ENCODE assay signal across 8 mouse cellular contexts in genomic region chr12:3759419-3759818, GRCm38 (mm10). TPM values are rescaled to one million over a fixed set of nuclear protein-coding genes. Genes with fewer than 3 reads are reported as not detected.
DNase-seq lines count a peak whose midpoint lies in the region; ATAC-seq lines count a peak whose summit lies in the region.

No protein-coding gene starts in this region.

- H3K36me3 ChIP-seq in liver, embryonic 11.5 days (ENCODE audit: control insufficient read depth, insufficient read depth, low read length): no peaks in the 10 kb centered on the region
- H3K36me3 ChIP-seq in forebrain, embryonic 10.5 days (replicated peaks): no peaks in the 10 kb centered on the region

- 32% methylated on average over 4 of the region's 4 CpGs for WGBS in liver, embryonic 11.5 days
- 72% methylated on average over 4 of the region's 4 CpGs for WGBS in forebrain, embryonic 10.5 days

- no peaks in the 10 kb centered on the region for H3K4me1 ChIP-seq in liver, embryonic 11.5 days (replicated peaks; ENCODE audit: control insufficient read depth, insufficient read depth, low read length)
- no peaks in the 10 kb centered on the region for H3K4me1 ChIP-seq in forebrain, embryonic 10.5 days

- H3K9me3 ChIP-seq in liver, embryonic 11.5 days (ENCODE audit: control insufficient read depth, low read length): no peaks in the 10 kb centered on the region
- no peaks in the 10 kb centered on the region for H3K9me3 ChIP-seq in forebrain, embryonic 10.5 days

- ATAC-seq in liver, embryonic 11.5 days (replicated peaks; ENCODE audit: low FRiP score): peak; percentile 65

- H3K4me3 ChIP-seq in liver, embryonic 11.5 days (ENCODE audit: low read depth, low read length): no peak overlapping the region
- H3K4me3 ChIP-seq in forebrain, embryonic 10.5 days: no peak overlapping the region

- intact Hi-C loops in heart, postnatal 10 days (cut with DNase I): no loop called here

- no peak overlapping the region for H3K4me2 ChIP-seq in liver, embryonic 11.5 days

- H3K27me3 ChIP-seq in liver, embryonic 11.5 days (replicated peaks; ENCODE audit: control insufficient read depth, insufficient read depth, low read length): no peaks in the 10 kb centered on the region
- H3K27me3 ChIP-seq in forebrain, embryonic 10.5 days (ENCODE audit: poor library complexity, severe bottlenecking): no peaks in the 10 kb centered on the region

- peak; percentile 58 for DNase-seq in layer of hippocampus, adult 11-12 months (ENCODE audit: low spot score)
- no peak for DNase-seq in layer of hippocampus, adult 9-10 months (ENCODE audit: low spot score)
- DNase-seq in adrenal gland, postnatal 25 days: peak; percentile 43
- DNase-seq in heart, postnatal 10 days: peak; percentile 58 to 64
- DNase-seq in liver, embryonic 11.5 days (ENCODE audit: low spot score): no peak
- DNase-seq in ovary, postnatal 14 days (ENCODE audit: low spot score): peak; percentile 28
- DNase-seq in forebrain, embryonic 10.5 days (ENCODE audit: extremely low spot score, low spot score): no peak
- DNase-seq in retina, embryonic 14.5 days (ENCODE audit: low spot score): no peak

- no peak overlapping the region for H3K27ac ChIP-seq in liver, embryonic 11.5 days (ENCODE audit: low read depth, low read length)
- H3K27ac ChIP-seq in forebrain, embryonic 10.5 days: no peak overlapping the region

- H3K9ac ChIP-seq in liver, embryonic 11.5 days (ENCODE audit: low read depth, low read length): no peak overlapping the region

RNA-seq across cellular contexts. Expression of gene Dnmt3a, which starts 46.4 kb away (rescaled TPM):
- total RNA-seq in adrenal gland, postnatal 25 days (2021): 62.9 and 86.0 TPM in 2 replicates
- 100 to 1,000 TPM; 105 to 121 TPM for total RNA-seq in heart, postnatal 10 days (2021)
- 73.2 and 73.3 TPM in 2 replicates for polyA plus RNA-seq in liver, embryonic 11.5 days (2014; fragmentation: Nextera tagmentation; extraction: Ambion mirVana)
- 117 and 119 TPM in 2 replicates for polyA plus RNA-seq in forebrain, embryonic 10.5 days (2016; fragmentation: Nextera tagmentation; extraction: Ambion mirVana)

Comparison
In these comparisons a context has a peak if more than half of its experiments do, and no peak if none do; other contexts are left out.
1. DNase-seq: peak in layer of hippocampus, adult 11-12 months (single experiment), adrenal gland, postnatal 25 days (single experiment), heart, postnatal 10 days (2 of 2) and ovary, postnatal 14 days (single experiment); none in layer of hippocampus, adult 9-10 months (single experiment), liver, embryonic 11.5 days (single experiment), forebrain, embryonic 10.5 days (single experiment) and retina, embryonic 14.5 days (single experiment).